Mouse (Mus musculus): ENCODE data around the gene Ipo7.
A peak's percentile ranks its signal among the peaks of the same experiment; 100 is the strongest.

DNA sequence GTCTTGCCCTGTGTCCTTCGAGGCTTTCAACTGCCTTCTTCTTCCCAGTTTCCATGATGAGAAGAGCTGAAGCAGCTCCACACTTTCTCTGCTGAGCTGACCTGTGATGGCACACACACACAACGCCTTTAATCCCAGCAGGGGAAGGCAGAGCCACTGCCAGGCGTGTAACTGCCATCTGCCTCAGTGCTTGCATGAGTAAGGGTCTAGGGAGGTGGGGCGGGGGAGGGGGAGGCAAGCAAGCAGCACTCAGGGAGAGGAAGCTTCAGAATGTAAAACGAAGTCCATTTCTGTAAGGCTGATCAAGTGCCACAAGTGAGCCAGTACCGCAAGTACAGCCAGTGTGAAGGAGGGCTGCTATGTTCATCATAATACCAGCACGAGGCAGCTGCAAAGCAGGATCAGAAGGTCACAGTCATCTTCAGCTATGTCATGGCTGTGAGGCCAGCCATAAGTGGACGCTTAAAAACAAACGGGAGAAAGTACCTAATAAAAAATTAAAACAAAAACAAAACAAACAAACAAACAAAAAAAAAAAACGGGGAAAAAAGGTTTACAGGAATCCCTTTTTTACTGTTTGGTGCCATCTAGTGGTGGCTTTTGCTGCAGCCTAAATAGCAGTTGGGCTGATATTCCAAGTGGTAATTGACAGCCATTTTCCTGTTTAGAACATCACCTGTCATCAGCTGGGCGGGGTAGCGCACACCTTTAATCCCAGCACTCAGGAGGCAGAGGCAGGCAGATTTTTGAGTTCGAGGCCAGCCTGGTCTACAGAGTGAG lies 65.5 kb downstream of the Ipo7 start:
- TF ChIP-seq POLR2A (IDR thresholded peaks at IDR 0.05; ENCODE audit: borderline replicate concordance, insufficient read depth, low read length) (no peak), CTCF (IDR thresholded peaks at IDR 0.05; ENCODE audit: borderline replicate concordance, insufficient read depth, low read depth, low read length) (peak; percentile 27; the same call in 1 of the 2 replicates)

Data from cerebellum, adult 2 months (tissue).